Mouse (Mus musculus): ENCODE data around the gene St6galnac3.
"Not testable (repeated sequence)": the region's sequence is repeated elsewhere in the genome, so short reads cannot be mapped to it uniquely, and the experiment has no call there.

St6galnac3 gene

GRCm38 (mm10) chr3:153724701-153725668 is at the start of gene St6galnac3:
TSS of gene St6galnac3 (minus strand) at chr3:153725174.
- DNase-seq (ENCODE audit: low spot score in 2 of 2), result peak; percentile 71 to 77

GRCm38 (mm10) chr3:153774568-153774967 is 49.6 kb upstream of the St6galnac3 start:
- no peak for DNase-seq (ENCODE audit: low spot score in 2 of 2)

GRCm38 (mm10) chr3:153771479-153771878 is 46.5 kb upstream of the St6galnac3 start:
- no peak for DNase-seq (ENCODE audit: low spot score in 2 of 2)

GRCm38 (mm10) chr3:153770573-153770972 is 45.6 kb upstream of the St6galnac3 start:
- no peak for DNase-seq (ENCODE audit: low spot score in 2 of 2)

DNA sequence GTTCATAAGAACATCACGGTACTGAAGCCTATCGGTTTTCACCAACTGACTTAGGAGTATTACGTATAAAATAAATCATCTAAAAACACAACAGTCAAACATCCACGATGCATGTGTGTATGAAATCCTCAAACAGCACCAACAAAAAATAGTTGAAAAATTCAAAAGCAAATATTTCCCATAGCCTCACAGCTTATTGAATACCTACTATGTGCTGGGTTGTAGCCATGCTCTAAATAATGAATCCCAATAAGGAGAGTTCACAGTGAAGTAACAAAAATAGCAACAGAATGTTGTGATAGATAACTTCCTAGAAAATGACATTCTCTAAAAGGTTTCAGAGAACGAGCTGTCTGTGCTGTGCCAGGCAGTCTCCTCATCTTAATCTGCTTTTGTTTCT is 44.2 kb upstream of the St6galnac3 start:
- DNase-seq (ENCODE audit: low spot score in 2 of 2), result no peak

- DNase-seq (ENCODE audit: low spot score in 2 of 2), result no peak
Measured at GRCm38 (mm10) chr3:153765171-153765570, 40.2 kb upstream of the St6galnac3 start.

GRCm38 (mm10) chr3:153764760-153765159 is 39.8 kb upstream of the St6galnac3 start:
- no peak for DNase-seq (ENCODE audit: low spot score in 2 of 2)

GRCm38 (mm10) chr3:153761171-153761570 is 36.2 kb upstream of the St6galnac3 start:
- DNase-seq (ENCODE audit: low spot score in 2 of 2), result no peak

GRCm38 (mm10) chr3:153759269-153759668 is 34.3 kb upstream of the St6galnac3 start:
- DNase-seq (ENCODE audit: low spot score in 2 of 2), result no peak

- DNase-seq (ENCODE audit: low spot score in 2 of 2), result no peak
Measured at GRCm38 (mm10) chr3:153756500-153756996, 31.6 kb upstream of the St6galnac3 start.

GRCm38 (mm10) chr3:153755785-153756326 is 30.9 kb upstream of the St6galnac3 start:
- not testable (repeated sequence) for DNase-seq (ENCODE audit: low spot score in 2 of 2)

GRCm38 (mm10) chr3:153751435-153751834 is 26.5 kb upstream of the St6galnac3 start:
- no peak for DNase-seq (ENCODE audit: low spot score in 2 of 2)

DNA sequence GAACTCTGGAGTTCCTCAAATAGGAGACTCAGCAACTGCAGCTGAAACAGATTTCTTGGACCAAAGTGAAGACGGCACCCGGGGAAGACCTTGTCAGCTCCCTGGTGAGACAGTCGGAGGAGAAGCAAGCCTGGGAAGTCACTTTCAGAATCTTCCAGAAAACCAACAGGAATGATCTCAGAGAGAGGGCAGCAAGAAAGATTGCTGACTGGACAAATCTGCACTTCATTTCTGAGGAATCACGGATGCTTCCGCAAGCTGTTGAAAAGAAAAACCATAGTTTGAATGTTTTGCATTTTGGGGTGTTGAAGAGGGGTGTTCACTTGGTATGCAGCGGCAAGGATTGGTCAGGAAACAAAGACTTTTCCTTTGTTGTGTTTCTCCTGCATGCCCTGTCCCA is 24.4 kb upstream of the St6galnac3 start:
- DNase-seq (ENCODE audit: low spot score in 2 of 2), result no peak

DNA sequence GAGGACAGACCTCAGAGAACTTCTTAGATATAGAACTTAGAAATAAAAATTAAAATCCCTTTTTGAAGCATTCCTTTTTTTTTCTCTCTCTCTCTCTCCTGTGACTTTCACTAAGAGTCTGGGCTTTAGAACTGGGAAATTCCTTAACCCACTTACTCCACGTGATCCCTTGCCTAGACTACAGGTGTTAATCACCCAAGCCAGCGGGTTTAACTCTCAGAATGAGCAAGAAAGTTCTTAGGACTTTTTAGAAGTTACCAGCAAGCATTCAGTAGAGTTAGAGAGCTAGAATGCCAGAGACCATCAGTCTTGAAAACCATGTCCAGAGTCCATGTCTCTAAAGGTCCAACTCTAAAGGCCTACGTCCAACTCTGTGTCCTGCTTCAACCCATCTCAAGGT is 23.3 kb upstream of the St6galnac3 start:
- DNase-seq (ENCODE audit: low spot score in 2 of 2), result no peak

- DNase-seq (ENCODE audit: low spot score in 2 of 2), result no peak
Measured at GRCm38 (mm10) chr3:153745099-153745498, 20.1 kb upstream of the St6galnac3 start.

GRCm38 (mm10) chr3:153744447-153744846 is 19.5 kb upstream of the St6galnac3 start:
- no peak for DNase-seq (ENCODE audit: low spot score in 2 of 2)

DNA sequence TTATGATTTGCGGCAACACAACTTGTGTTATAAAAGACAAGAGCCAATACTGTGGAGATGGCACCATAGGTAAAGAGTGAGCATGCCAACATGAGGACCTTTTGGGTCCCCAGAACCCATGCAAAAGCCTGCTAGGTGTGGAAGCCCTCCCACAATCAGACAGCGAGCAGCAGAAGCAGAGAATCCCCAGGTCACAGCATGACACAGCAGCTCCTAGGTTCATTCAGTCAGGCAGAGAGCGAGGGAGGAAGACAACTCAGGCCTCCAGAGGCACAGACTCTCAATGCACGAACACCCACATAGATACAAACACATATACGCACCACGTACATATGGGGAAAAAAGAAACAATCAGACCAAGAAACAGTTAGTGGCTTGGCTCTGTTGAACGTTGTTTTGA is 16.8 kb upstream of the St6galnac3 start:
- DNase-seq (ENCODE audit: low spot score in 2 of 2), result no peak

- no peak for DNase-seq (ENCODE audit: low spot score in 2 of 2)
Measured at GRCm38 (mm10) chr3:153739351-153739750, 14.4 kb upstream of the St6galnac3 start.

DNA sequence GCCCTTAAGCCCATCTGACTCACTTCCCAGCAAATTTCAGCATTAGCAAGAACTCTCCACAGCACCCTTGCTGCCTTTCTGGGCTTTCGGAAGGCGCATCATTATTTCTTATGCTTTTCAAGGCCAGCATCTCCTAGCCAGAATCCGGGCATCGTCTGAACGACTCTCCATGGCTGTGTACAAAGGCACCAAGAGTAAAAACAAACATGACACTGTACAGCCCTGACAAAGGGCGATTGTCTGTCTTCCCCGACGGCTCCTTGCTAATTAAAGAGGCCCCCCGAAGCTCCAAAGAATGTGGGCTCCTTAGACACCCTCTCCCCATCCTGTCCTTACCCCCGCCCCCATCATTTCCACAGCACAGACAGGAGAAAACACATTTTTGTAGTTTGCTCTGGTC is 13.4 kb upstream of the St6galnac3 start:
- DNase-seq (ENCODE audit: low spot score in 2 of 2), result no peak

- no peak for DNase-seq (ENCODE audit: low spot score in 2 of 2)
Measured at GRCm38 (mm10) chr3:153736756-153737280, 11.8 kb upstream of the St6galnac3 start.

DNA sequence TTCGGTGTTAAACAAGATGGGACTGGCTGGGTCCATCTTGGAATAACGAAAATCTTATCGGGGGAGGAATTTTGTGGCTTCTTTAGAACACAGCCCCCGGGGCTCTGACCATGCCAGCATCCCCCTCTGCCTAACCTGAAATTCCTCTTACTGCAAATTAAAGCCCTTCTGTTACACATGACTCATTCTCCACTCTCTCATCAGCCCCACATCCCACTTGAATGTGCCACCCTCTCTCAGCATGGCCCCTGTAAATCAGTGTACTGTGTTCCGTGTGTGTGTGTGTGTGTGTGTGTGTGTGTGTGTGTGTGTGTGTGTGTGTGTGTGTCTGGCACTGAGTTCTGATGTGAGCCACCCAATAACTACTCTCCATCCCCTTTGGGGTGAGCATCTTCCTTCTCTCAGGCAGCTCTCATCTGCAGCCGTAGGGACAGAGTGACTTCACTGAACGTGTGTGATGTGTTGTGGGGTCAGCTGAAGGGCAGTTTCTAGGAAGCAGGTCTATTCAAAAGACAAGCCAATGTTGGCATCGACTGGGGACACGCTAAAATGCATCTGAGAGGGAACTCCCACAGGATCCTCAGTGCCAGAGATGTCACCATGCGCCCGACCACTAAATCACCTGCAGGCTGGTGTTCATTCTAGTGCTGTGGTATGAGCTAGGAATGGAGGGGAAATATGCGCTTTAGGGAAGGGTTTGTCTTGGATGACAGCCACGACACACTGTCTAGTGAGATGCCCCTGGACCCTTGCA is 11.0 kb upstream of the St6galnac3 start:
- no peak for DNase-seq (ENCODE audit: low spot score in 2 of 2)

GRCm38 (mm10) chr3:153734741-153735140 is 9.8 kb upstream of the St6galnac3 start:
- no peak for DNase-seq (ENCODE audit: low spot score in 2 of 2)

Measured in thymus, postnatal 10 days (tissue).